Mouse (Mus musculus): Measurements from ENCODE around the gene Akt3. TPM values are rescaled to one million over a fixed set of nuclear protein-coding genes. Genes with fewer than 3 reads are reported as not detected.

Akt3 gene
- polyA plus RNA-seq, 1 experiment from 2014 or later: 4.9 TPM

DNA sequence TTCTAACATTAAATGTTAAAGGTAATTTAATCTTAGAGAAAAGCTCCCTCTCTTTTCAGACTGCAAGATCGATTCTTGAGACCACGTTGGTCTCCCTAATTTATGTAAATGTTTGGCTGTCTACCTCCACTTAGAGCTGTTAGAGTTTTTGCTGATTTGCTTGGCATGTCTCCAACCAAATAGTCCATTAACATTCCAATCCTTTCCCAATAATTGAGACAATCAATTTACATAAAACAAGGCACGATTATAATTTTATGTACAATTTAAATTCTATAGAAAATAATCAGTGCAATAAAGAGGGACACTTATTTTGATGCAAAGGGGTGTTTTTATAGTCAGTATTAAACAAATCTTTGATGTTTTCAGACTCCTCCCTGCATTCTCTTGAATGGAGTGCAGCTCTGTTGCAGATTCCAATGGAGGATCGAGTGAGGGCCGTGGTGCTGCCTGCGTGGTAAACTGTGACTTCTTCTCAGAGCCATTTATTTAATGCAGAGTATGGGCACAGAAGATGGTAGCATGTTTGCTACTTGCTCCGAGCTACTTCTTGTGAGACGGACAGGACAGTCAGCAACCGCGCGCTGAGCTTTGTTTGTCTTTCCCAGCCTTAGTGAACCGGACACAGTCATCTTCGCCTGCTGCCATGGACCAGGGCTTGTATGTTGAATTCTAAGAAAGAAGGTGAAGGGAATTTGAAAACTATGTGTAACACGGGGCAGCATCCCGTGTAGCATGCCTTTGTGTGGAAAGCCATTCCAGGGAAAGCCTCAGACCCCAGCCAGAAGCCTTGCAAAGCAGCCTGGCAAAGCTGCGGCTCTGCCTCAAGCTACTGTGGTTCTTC lies 287.1 kb downstream of the Akt3 start:
- Histone ChIP-seq H3K9me3 (replicated peaks) (no peaks in the 10 kb centered on the region), H3K27ac (no peak overlapping the region), H3K4me3 (replicated peaks) (no peak overlapping the region), H3K36me3 (no peaks in the 10 kb centered on the region), H3K4me2 (no peak overlapping the region), H3K27me3 (no peaks in the 10 kb centered on the region), H3K4me1 (no peaks in the 10 kb centered on the region), H3K9ac (no peak overlapping the region)
- 73% methylated on average over 16 of the region's 16 CpGs for whole genome bisulfite sequencing
- ATAC-seq (replicated peaks; ENCODE audit: low FRiP score): no peak

Other genes with a start within 250 kb of the Akt3 start
- gene Zbtb18, start 184.1 kb upstream of the Akt3 start, polyA plus RNA-seq (2015; fragmentation: Nextera tagmentation; extraction: Ambion mirVana): 1.7 and 1.9 TPM in 2 replicates